Mouse (Mus musculus) embryonic facial prominence, embryonic 14.5 days (tissue): ENCODE results near the gene Rad21l. TPM values are rescaled to one million over a fixed set of nuclear protein-coding genes. Genes with fewer than 3 reads are reported as not detected.
"Not testable (repeated sequence)": the region's sequence is repeated elsewhere in the genome, so short reads cannot be mapped to it uniquely, and the experiment has no call there.

ENCODE experiments used
- ATAC-seq: fragments of 200-750 bp; cut with Nextera tagmentation; 2 replicates; pipeline ENCODE4 v1.8.0; 2017; ENCODE audit warnings: low read depth, moderate number of reproducible peaks, moderate TSS enrichment
- DNase-seq: peaks from one replicate; pipeline ENCODE4 v3.0.0-alpha.2; 2015; ENCODE audit warnings: low spot score
- H3K27ac ChIP-seq: fragments of 300-500 bp; sonication (generic); replicated peaks from 2 replicates; pipeline ENCODE4 v1.5.1; 2014; ENCODE audit warnings: low read depth, mild to moderate bottlenecking, low read length, moderate library complexity
- H3K27me3 ChIP-seq: fragments of 300-500 bp; sonication (generic); replicated peaks from 2 replicates; pipeline ENCODE4 v1.6.1; 2014; ENCODE audit warnings: low read length; ENCODE audit not compliant: control insufficient read depth, insufficient read depth
- H3K36me3 ChIP-seq: fragments of 300-500 bp; sonication (generic); 2 replicates; pipeline ENCODE4 v1.6.1; 2014; ENCODE audit warnings: low read length, mixed read lengths; ENCODE audit not compliant: control insufficient read depth, insufficient read depth
- H3K4me1 ChIP-seq: fragments of 300-500 bp; sonication (generic); 2 replicates; pipeline ENCODE4 v1.6.1; 2014; ENCODE audit warnings: antibody characterized with exemption, low read length; ENCODE audit not compliant: control insufficient read depth, insufficient read depth
- H3K4me2 ChIP-seq: fragments of 300-500 bp; sonication (generic); 2 replicates; pipeline ENCODE4 v1.6.1; 2014; ENCODE audit warnings: low read depth, mild to moderate bottlenecking, low read length, moderate library complexity, mixed read lengths
- H3K4me3 ChIP-seq: fragments of 300-500 bp; sonication (generic); 2 replicates; pipeline ENCODE4 v1.5.1; 2014; ENCODE audit warnings: low read depth, mild to moderate bottlenecking, low read length
- H3K9ac ChIP-seq: fragments of 300-500 bp; sonication (generic); 2 replicates; pipeline ENCODE4 v1.6.1; 2014; ENCODE audit warnings: low read depth, mild to moderate bottlenecking, low read length, moderate library complexity, mixed read lengths
- H3K9me3 ChIP-seq: fragments of 300-500 bp; sonication (generic); 2 replicates; pipeline ENCODE4 v1.6.1; 2016; ENCODE audit warnings: low read length; ENCODE audit not compliant: control insufficient read depth
- WGBS: fragments of 180-500 bp; shearing (Covaris S2); extraction: QIAGEN DNeasy Blood & Tissue Kit; methylation state at CpG from one replicate; pipeline ENCODE4 v1.1.7; 2014; 5-methylcytosine and 5-hydroxymethylcytosine counted together
- polyA plus RNA-seq: library from polyadenylated mRNA; unstranded; fragments of >200 nt; fragmentation: Nextera tagmentation; extraction: Ambion mirVana; gene quantifications from 2 replicates; pipeline ENCODE4 v1.2.1, GENCODE M21; 2014

The Rad21l gene
- polyA plus RNA-seq, 1 experiment from 2014 or later, result not detected

GRCm38 (mm10) chr2:151615779-151616178, 52.6 kb downstream of the Rad21l start:
- H3K27ac ChIP-seq, ATAC-seq, H3K27me3 ChIP-seq, H3K4me1 ChIP-seq, H3K4me2 ChIP-seq, H3K9me3 ChIP-seq, H3K4me3 ChIP-seq, DNase-seq, H3K9ac ChIP-seq, H3K36me3 ChIP-seq: not testable (repeated sequence)
- WGBS, result 80% methylated on average over 6 of the region's 8 CpGs

- Histone ChIP-seq H3K9me3 (no peaks in the 10 kb centered on the region), H3K4me2 (no peak overlapping the region), H3K4me3 (no peak overlapping the region), H3K36me3 (no peaks in the 10 kb centered on the region), H3K4me1 (no peaks in the 10 kb centered on the region), H3K27me3 (no peaks in the 10 kb centered on the region), H3K27ac (no peak overlapping the region), H3K9ac (no peak overlapping the region)
- ATAC-seq (peak; percentile 48; the same call in 1 of the 2 replicates), DNase-seq (peak; percentile 58)
- 32% methylated on average over 3 of the region's 3 CpGs for WGBS
These were observed 58.4 kb downstream of the Rad21l start for GRCm38 (mm10) chr2:151609974-151610373.

- Histone ChIP-seq H3K9me3 (no peaks in the 10 kb centered on the region), H3K27me3 (no peaks in the 10 kb centered on the region)
These were observed 59.9 kb downstream of the Rad21l start for GRCm38 (mm10) chr2:151608435-151608834.

GRCm38 (mm10) chr2:151605437-151605987, 62.8 kb downstream of the Rad21l start:
- WGBS, result 37% methylated on average over 11 of the region's 11 CpGs
- Histone ChIP-seq H3K4me3 (no peak overlapping the region), H3K9ac (no peak overlapping the region), H3K4me1 (no peaks in the 10 kb centered on the region; the same call in 1 of the 2 replicates), H3K27ac (peak overlapping the region; percentile 44; the same call in 1 of the 2 replicates), H3K9me3 (no peaks in the 10 kb centered on the region), H3K36me3 (no peaks in the 10 kb centered on the region), H3K27me3 (no peaks in the 10 kb centered on the region), H3K4me2 (0 out of 2 replicates have a peak overlapping the region, but pooled peaks have one; percentile 10)
- DNase-seq (peak; percentile 62), ATAC-seq (peak; percentile 44)

More at GRCm38 (mm10) chr2:151608435-151608834, 59.9 kb downstream of the Rad21l start:
- Histone ChIP-seq H3K4me1 (no peaks in the 10 kb centered on the region; the same call in 1 of the 2 replicates), H3K27ac (no peak overlapping the region), H3K4me3 (no peak overlapping the region), H3K4me2 (no peak overlapping the region), H3K36me3 (no peaks in the 10 kb centered on the region), H3K9ac (no peak overlapping the region)
- WGBS, result 75% methylated on average over 1 of the region's 1 CpGs
- DNase-seq (no peak), ATAC-seq (no peak)

- H3K27ac ChIP-seq, result no peak overlapping the region
- no peaks in the 10 kb centered on the region for H3K9me3 ChIP-seq
- no peak overlapping the region for H3K9ac ChIP-seq
- no peak overlapping the region for H3K4me2 ChIP-seq
- ATAC-seq (peak; percentile 68), DNase-seq (peak; percentile 16)
- H3K36me3 ChIP-seq, result no peaks in the 10 kb centered on the region
- 31% methylated on average over 4 of the region's 4 CpGs for WGBS
- no peaks in the 10 kb centered on the region for H3K27me3 ChIP-seq
- H3K4me3 ChIP-seq, result no peak overlapping the region
- H3K4me1 ChIP-seq, result no peaks in the 10 kb centered on the region; the same call in 1 of the 2 replicates
These were observed 64.7 kb downstream of the Rad21l start for GRCm38 (mm10) chr2:151603630-151604029.

GRCm38 (mm10) chr2:151602106-151602505, 66.2 kb downstream of the Rad21l start:
- Histone ChIP-seq H3K9ac (0 out of 2 replicates have a peak overlapping the region, but pooled peaks have one; percentile 8), H3K27ac (no peak overlapping the region), H3K4me2 (no peak overlapping the region), H3K27me3 (no peaks in the 10 kb centered on the region), H3K4me3 (no peak overlapping the region), H3K4me1 (no peaks in the 10 kb centered on the region; the same call in 1 of the 2 replicates), H3K36me3 (no peaks in the 10 kb centered on the region), H3K9me3 (no peaks in the 10 kb centered on the region)
- ATAC-seq, result no peak
- DNase-seq, result peak; percentile 22
- 77% methylated on average over 4 of the region's 4 CpGs for WGBS

- H3K4me1 ChIP-seq, result no peaks in the 10 kb centered on the region
- H3K4me2 ChIP-seq, result no peak overlapping the region
- H3K4me3 ChIP-seq, result no peak overlapping the region
- no peaks in the 10 kb centered on the region for H3K36me3 ChIP-seq
- ATAC-seq (no peak), DNase-seq (no peak)
- 52% methylated on average over 2 of the region's 2 CpGs for WGBS
- no peaks in the 10 kb centered on the region for H3K9me3 ChIP-seq
- no peak overlapping the region for H3K27ac ChIP-seq
- H3K27me3 ChIP-seq, result no peaks in the 10 kb centered on the region
- no peak overlapping the region for H3K9ac ChIP-seq
These were observed 70.3 kb downstream of the Rad21l start for GRCm38 (mm10) chr2:151598068-151598467.
